18 mouse cellular contexts compared by ENCODE assay signal in the genomic region with DNA sequence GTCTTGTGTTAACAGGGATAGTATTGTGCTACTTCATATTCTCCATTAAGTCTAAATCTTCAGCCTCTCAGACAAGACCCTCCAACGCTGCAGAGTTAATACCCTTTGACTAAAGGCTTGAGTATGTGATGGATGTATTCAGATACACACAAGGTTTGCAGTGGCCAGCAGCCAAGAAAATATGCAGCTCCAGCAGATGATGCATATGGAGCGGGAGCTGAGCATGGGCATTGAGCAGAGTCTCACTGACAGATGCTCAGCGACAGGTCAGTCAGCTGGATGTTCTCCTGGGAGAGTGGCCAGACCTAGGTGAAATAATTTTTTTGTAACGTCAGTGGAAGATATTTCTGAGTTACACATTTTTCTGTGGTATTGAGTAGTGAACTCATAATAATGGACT.
DNase-seq lines count a peak whose midpoint lies in the region; ATAC-seq and TF ChIP-seq lines count a peak whose summit lies in the region.
"Had no signal": no experiment of that assay in that cellular context is flagged by ENCODE, and none has a peak within 500 bp of the region (broad histone marks: within the 10 kb centered on the region; RNA-seq: fewer than 3 reads in every experiment).

No protein-coding gene starts in this region.

- 70% methylated on average over 4 of the region's 4 CpGs for WGBS in hindbrain, embryonic 14.5 days
- 86% methylated on average over 4 of the region's 4 CpGs for WGBS in hindbrain, embryonic 10.5 days
- WGBS in midbrain, embryonic 15.5 days = 74% methylated on average over 4 of the region's 4 CpGs
- 68% methylated on average over 4 of the region's 4 CpGs for whole genome bisulfite sequencing in midbrain, embryonic 16.5 days
- 50% methylated on average over 4 of the region's 4 CpGs for WGBS in hindbrain, postnatal 0 days

- no peak overlapping the region for H3K9ac ChIP-seq in hindbrain, embryonic 14.5 days
- no peak overlapping the region for H3K9ac ChIP-seq in midbrain, embryonic 15.5 days
- H3K9ac ChIP-seq in midbrain, embryonic 16.5 days (ENCODE audit: low read depth, low read length) = no peak overlapping the region
- H3K9ac ChIP-seq in hindbrain, postnatal 0 days (replicated peaks; ENCODE audit: low read length) = no peak overlapping the region
- H3K9ac ChIP-seq: heart, embryonic 15.5 days had no signal

- H3K27ac ChIP-seq in hindbrain, embryonic 14.5 days = no peak overlapping the region
- no peak overlapping the region for H3K27ac ChIP-seq in hindbrain, embryonic 10.5 days
- H3K27ac ChIP-seq in midbrain, embryonic 15.5 days = no peak overlapping the region
- H3K27ac ChIP-seq in midbrain, embryonic 16.5 days (ENCODE audit: low read length) = no peak overlapping the region
- H3K27ac ChIP-seq in hindbrain, postnatal 0 days = no peak overlapping the region
- H3K27ac ChIP-seq: embryonic facial prominence, embryonic 10.5 days; heart, embryonic 10.5 days; heart, embryonic 15.5 days had no signal

- H3K9me3 ChIP-seq in hindbrain, embryonic 14.5 days (ENCODE audit: control insufficient read depth, low read length) = no peaks in the 10 kb centered on the region
- H3K9me3 ChIP-seq in hindbrain, embryonic 10.5 days = no peaks in the 10 kb centered on the region
- H3K9me3 ChIP-seq in midbrain, embryonic 15.5 days = no peaks in the 10 kb centered on the region
- no peaks in the 10 kb centered on the region for H3K9me3 ChIP-seq in midbrain, embryonic 16.5 days (replicated peaks; ENCODE audit: control insufficient read depth, low read length, poor library complexity, severe bottlenecking)
- H3K9me3 ChIP-seq in hindbrain, postnatal 0 days (ENCODE audit: low read length) = no peaks in the 10 kb centered on the region
- H3K9me3 ChIP-seq: embryonic facial prominence, embryonic 10.5 days; heart, embryonic 10.5 days; heart, embryonic 15.5 days had no signal

- no peaks in the 10 kb centered on the region for H3K27me3 ChIP-seq in hindbrain, embryonic 14.5 days (ENCODE audit: control insufficient read depth, insufficient read depth, low read length)
- no peaks in the 10 kb centered on the region for H3K27me3 ChIP-seq in hindbrain, embryonic 10.5 days (ENCODE audit: insufficient read depth, poor library complexity, severe bottlenecking)
- H3K27me3 ChIP-seq in midbrain, embryonic 15.5 days (replicated peaks) = no peaks in the 10 kb centered on the region
- H3K27me3 ChIP-seq in midbrain, embryonic 16.5 days (ENCODE audit: control insufficient read depth, insufficient read depth, low read depth, low read length) = no peaks in the 10 kb centered on the region
- H3K27me3 ChIP-seq in hindbrain, postnatal 0 days (ENCODE audit: insufficient read depth, low read length) = no peaks in the 10 kb centered on the region
- H3K27me3 ChIP-seq: heart, embryonic 15.5 days had no signal

- no peak overlapping the region for H3K4me3 ChIP-seq in hindbrain, embryonic 14.5 days (replicated peaks; ENCODE audit: low read length)
- no peak overlapping the region for H3K4me3 ChIP-seq in hindbrain, embryonic 10.5 days
- H3K4me3 ChIP-seq in midbrain, embryonic 15.5 days = no peak overlapping the region
- H3K4me3 ChIP-seq in midbrain, embryonic 16.5 days (ENCODE audit: low read depth, low read length) = no peak overlapping the region
- no peak overlapping the region for H3K4me3 ChIP-seq in hindbrain, postnatal 0 days (ENCODE audit: low read length)
- H3K4me3 ChIP-seq: embryonic facial prominence, embryonic 10.5 days; heart, embryonic 10.5 days; heart, embryonic 15.5 days had no signal

- H3K36me3 ChIP-seq in hindbrain, embryonic 14.5 days (replicated peaks; ENCODE audit: control insufficient read depth, insufficient read depth) = no peaks in the 10 kb centered on the region
- no peaks in the 10 kb centered on the region for H3K36me3 ChIP-seq in hindbrain, embryonic 10.5 days
- no peaks in the 10 kb centered on the region for H3K36me3 ChIP-seq in midbrain, embryonic 15.5 days (replicated peaks)
- H3K36me3 ChIP-seq in midbrain, embryonic 16.5 days (ENCODE audit: control insufficient read depth, insufficient read depth, low read length) = no peaks in the 10 kb centered on the region
- no peaks in the 10 kb centered on the region for H3K36me3 ChIP-seq in hindbrain, postnatal 0 days (ENCODE audit: insufficient read depth, low read length)
- H3K36me3 ChIP-seq: embryonic facial prominence, embryonic 10.5 days; heart, embryonic 10.5 days; heart, embryonic 15.5 days had no signal

- no peak for DNase-seq in hindbrain, embryonic 14.5 days (ENCODE audit: low spot score)
- DNase-seq in hindbrain, embryonic 10.5 days (ENCODE audit: low spot score) = no peak
- peak; percentile 47 for DNase-seq in NIH3T3 (ENCODE audit: low read depth)
- DNase-seq in hindbrain, postnatal 0 days (ENCODE audit: low spot score) = peak; percentile 72
- no peak for DNase-seq in testis, postnatal 14 days (ENCODE audit: low spot score)
- DNase-seq: adrenal gland, postnatal 14 days; cerebellum, adult 18-20 months; cerebellum, adult 9-11 months; gastrocnemius, postnatal 36 days; heart, adult 18-20 months; heart, postnatal 14 days had no signal

- H3K4me1 ChIP-seq in hindbrain, embryonic 14.5 days (replicated peaks; ENCODE audit: control insufficient read depth, insufficient read depth, low read length) = no peaks in the 10 kb centered on the region
- no peaks in the 10 kb centered on the region for H3K4me1 ChIP-seq in hindbrain, embryonic 10.5 days (replicated peaks)
- no peaks in the 10 kb centered on the region for H3K4me1 ChIP-seq in midbrain, embryonic 15.5 days
- no peaks in the 10 kb centered on the region for H3K4me1 ChIP-seq in midbrain, embryonic 16.5 days (ENCODE audit: control insufficient read depth, insufficient read depth, low read length)
- no peaks in the 10 kb centered on the region for H3K4me1 ChIP-seq in hindbrain, postnatal 0 days (ENCODE audit: insufficient read depth, low read length)
- H3K4me1 ChIP-seq: heart, embryonic 10.5 days; heart, embryonic 15.5 days had no signal

- TF ChIP-seq CTCF in hindbrain, postnatal 0 days (IDR thresholded peaks at IDR 0.05; ENCODE audit: low read depth) = no peak

- no peak overlapping the region for H3K4me2 ChIP-seq in hindbrain, embryonic 14.5 days (replicated peaks)
- no peak overlapping the region for H3K4me2 ChIP-seq in midbrain, embryonic 15.5 days
- H3K4me2 ChIP-seq in midbrain, embryonic 16.5 days (ENCODE audit: low read length) = no peak overlapping the region
- no peak overlapping the region for H3K4me2 ChIP-seq in hindbrain, postnatal 0 days (ENCODE audit: low read depth, low read length)
- H3K4me2 ChIP-seq: heart, embryonic 15.5 days had no signal

- ATAC-seq in hindbrain, embryonic 14.5 days (ENCODE audit: low FRiP score) = peak; percentile 82
- ATAC-seq in midbrain, embryonic 15.5 days (replicated peaks) = 0 out of 2 replicates have a peak, but pooled peaks have one; percentile 20
- no peak for ATAC-seq in midbrain, embryonic 16.5 days
- peak; percentile 56 for ATAC-seq in hindbrain, postnatal 0 days
- ATAC-seq in frontal cortex, adult (ENCODE audit: low TSS enrichment) = no peak
- ATAC-seq: forebrain, embryonic 14.5 days had no signal

Comparison
In these comparisons a context has a peak if more than half of its experiments do, and no peak if none do; other contexts are left out.
1. ATAC-seq: peak in hindbrain, embryonic 14.5 days (single experiment), midbrain, embryonic 15.5 days (single experiment) and hindbrain, postnatal 0 days (single experiment); none in midbrain, embryonic 16.5 days (single experiment) and frontal cortex, adult (single experiment).
2. DNase-seq: peak in NIH3T3 (single experiment) and hindbrain, postnatal 0 days (single experiment); none in hindbrain, embryonic 14.5 days (single experiment), hindbrain, embryonic 10.5 days (single experiment) and testis, postnatal 14 days (single experiment).